Mouse (Mus musculus) v-Abl transformed pro-B cells (cell line): Measurements from ENCODE around the gene Chp2.

Experiments used
- in situ Hi-C, 2 experiments: fragments of 400-800 bp; cut with MboI; formaldehyde crosslinking; loops; one replicate each; pipeline ENCODE4 v1.15.1; 2025; ENCODE audit not compliant: unreplicated experiment in 2 of 2

Gene Chp2

GRCm38 (mm10) chr7:122219315-122219801, at the start of gene Chp2:
Chp2 (plus strand) TSS chr7:122219496.
- in situ Hi-C loops = loop anchor here in 1 of 2 experiments (25.0 kb wide), 2 partner anchors 418 to 1243 kb away; partner anchors contain the start of gene Aqp8

DNA sequence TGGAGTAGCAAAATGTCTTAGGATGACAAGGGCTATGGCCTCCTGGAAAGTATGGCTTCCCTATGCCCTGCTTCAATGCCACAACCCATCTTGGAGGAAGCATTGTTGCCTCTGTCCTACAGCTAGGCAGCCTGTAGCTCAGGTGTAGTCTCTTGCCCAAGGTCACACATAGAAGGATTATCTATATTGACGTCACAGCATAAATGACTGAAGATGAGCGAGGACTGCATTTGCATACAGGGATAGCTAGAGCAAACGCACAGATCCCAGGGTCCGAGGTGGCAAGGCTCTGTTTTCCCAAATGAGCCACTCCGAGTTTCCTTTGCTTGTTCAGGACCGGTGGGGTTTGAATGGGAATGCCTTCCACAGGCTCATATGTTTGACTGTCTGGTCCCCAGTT, 48.6 kb upstream of the Chp2 start:
- in situ Hi-C loops = no loop called here

DNA sequence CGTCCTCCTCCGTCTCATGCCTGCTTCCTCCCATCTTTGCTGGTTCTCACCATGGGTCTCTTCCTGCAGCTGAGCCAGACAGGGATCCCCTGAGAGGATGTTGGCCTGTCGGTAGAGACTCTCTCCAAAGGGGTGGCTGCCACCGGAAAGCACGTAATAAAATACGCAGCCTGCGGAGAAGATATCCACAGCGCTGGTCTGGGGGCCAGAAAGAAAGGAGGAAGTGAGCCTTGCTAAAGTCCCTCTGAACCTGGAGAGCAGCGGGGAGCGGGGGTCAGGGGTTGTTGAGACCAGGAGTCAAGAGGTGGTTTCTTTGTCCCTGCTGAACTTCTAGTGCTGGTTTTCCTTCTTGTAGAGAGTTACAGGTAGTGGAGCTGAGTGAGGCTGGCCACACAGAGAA, 47.7 kb upstream of the Chp2 start:
- in situ Hi-C loops = no loop called here

DNA sequence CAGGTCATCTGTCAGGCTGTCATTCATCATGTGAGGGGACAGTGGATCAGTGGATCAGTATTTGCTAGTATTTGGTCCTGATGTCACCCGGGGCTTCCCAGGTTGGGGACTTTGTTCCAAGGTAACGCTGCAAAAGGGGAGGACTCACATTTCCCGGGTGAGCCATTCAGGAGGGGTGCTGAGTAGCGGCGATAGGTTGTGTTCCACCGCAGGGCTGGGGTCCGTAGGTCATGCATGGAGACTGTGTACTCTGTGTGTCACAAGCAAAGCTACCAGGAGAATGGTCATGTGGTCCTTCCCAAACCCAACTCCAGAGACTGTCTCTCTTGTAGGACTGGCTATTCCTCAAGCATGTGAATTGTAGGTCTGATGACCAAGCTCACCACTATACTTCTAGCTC, 38.6 kb upstream of the Chp2 start:
- in situ Hi-C loops = loop anchor here (25.0 kb wide), 1 partner anchor 443 kb away; the partner anchor contains the start of gene Scnn1g (in 2 of the 2)

DNA sequence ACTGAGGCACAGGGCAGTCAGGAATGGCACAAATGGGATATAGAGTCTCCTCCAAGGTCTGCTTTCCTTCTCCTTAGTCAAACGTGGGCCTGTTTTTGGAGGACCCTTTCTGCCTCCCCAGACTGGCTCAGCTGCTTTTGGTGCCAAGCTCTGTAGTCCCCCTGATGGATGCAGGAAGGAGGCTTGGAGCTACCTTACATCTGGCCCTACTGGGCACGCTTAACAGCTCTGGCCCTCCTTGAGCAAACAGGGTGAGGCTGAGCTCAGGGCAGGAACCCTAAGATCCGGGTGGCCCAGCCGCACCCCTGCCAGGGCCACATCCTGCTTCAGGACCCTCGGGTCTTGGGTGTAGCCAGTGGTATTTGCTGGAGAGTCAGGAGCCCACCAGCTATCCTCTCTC, 34.7 kb upstream of the Chp2 start:
- in situ Hi-C loops = loop anchor here (25.0 kb wide), 1 partner anchor 447 kb away; the partner anchor contains the start of gene Scnn1g (in 2 of the 2)

DNA sequence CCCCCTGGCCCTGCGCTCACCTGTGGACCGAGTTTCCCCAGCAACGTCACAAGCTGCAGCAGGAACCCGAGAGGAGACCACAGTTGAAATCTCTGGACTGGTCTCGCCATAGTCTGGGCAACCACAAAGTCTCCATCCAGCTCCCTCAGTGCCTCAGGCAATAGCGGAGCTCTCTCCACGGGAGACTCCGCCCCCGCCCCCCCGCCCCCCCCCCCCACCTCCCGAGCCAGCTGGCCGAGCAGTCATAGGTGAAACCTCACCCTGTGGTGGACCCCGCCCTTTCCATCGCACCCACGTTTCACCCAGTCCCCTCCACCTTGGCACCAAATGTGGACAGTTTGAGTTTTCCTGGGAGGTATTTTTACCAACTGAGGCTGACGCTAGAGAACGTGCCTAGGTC, 33.3 kb upstream of the Chp2 start, which contains the start of gene Ern2:
Ern2 (minus strand) TSS at position 165 of the 400 bp plus-strand sequence.
- in situ Hi-C loops = loop anchor here (25.0 kb wide), 1 partner anchor 449 kb away; the partner anchor contains the start of gene Scnn1g (in 2 of the 2)

DNA sequence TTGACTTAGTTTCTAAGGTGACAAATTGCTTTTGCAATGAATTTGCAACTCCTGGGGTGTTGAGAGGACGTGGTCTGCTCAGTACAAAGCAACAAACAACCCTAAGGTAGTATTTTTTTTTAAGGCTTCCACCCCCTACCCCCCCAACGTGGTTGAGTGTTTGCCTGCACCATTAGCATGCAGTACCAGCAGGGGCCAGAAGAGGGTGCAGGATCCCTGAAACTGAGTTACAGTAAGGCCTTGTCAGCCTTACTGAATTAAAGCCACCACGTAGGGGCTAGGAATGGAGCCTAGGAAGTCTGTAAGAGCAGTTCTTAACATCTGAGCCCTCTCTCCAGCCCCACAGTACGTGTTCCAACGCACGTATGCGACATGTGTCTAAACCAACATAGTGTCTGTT, 29.8 kb upstream of the Chp2 start:
- in situ Hi-C loops = loop anchor here (25.0 kb wide), 1 partner anchor 452 kb away; the partner anchor contains the start of gene Scnn1g (in 2 of the 2)

DNA sequence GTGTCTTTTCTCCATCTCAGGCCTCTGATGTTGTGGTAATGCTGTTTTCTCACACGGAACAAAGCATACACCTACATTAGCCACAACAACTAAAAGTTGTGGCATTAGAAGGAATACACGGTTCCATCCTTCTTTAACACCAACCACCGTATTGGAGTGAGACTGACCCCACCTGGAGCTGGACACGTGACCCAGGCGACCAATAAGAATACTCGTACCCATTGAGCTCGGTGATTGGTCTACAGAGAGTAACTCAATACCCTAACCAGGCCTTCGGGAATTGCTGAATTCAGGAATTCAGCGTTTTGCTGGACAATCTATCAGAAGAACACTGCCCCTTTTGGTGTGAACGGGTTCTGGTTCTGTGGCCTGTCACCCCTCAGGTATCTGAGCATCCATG, 28.2 kb upstream of the Chp2 start:
- in situ Hi-C loops = loop anchor here (10.0 to 25.0 kb wide), 3 partner anchors 96 to 734 kb away; partner anchors contain the start of gene Scnn1g (in 2 of the 2)

DNA sequence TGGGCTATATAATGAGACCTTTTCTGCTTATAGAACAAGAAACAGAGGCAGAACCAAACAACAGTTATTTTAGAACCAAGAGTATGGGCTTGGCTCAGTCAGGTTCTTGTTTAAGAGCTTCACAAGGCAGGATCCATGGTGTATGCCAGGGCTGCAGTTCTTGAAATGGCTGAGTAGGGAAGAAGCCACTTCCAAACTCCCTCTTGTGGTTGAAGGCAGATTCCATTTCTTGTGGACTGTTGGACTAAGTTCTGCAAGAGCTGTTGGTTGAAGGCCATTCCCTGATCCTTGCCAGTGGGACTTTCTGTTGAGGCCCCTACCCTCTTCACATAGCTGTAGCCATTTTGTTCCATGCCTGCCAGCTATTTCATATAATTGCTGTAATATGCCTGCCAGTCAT, 25.4 kb upstream of the Chp2 start:
- in situ Hi-C loops = loop anchor here (10.0 to 25.0 kb wide), 3 partner anchors 99 to 731 kb away; partner anchors contain the start of gene Scnn1g (in 2 of the 2)

DNA sequence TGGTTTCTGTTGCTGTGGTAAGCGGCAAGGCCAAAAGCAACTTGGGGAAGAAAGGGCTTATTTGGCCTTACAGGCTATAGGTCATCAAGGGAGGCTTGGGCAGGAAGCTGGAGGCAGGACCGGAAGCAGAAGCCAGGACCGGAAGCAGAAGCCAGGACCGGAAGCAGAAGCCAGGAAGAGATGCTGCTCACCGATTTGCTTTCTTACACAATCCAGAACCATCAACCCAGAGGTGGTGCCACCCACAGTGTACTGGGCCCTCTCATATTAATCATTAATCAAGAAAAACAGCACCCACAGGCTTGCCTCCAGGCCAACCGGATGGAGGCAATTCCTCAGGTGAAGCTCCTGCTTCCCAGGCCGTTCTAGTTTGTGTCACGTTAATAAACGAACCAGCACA, 22.5 kb upstream of the Chp2 start:
- in situ Hi-C loops = loop anchor here (10.0 to 25.0 kb wide), 3 partner anchors 102 to 728 kb away; partner anchors contain the start of gene Scnn1g (in 2 of the 2)

GRCm38 (mm10) chr7:122197306-122197705, 22.0 kb upstream of the Chp2 start:
- in situ Hi-C loops = loop anchor here (10.0 to 25.0 kb wide), 3 partner anchors 103 to 727 kb away; partner anchors contain the start of gene Scnn1g (in 2 of the 2)

GRCm38 (mm10) chr7:122199296-122199695, 20.0 kb upstream of the Chp2 start:
- in situ Hi-C loops = loop anchor here (10.0 to 25.0 kb wide), 3 partner anchors 104 to 726 kb away; partner anchors contain the start of gene Scnn1g (in 2 of the 2)

GRCm38 (mm10) chr7:122203936-122204335, 15.4 kb upstream of the Chp2 start:
- in situ Hi-C loops = loop anchor here in 1 of 2 experiments (25.0 kb wide), 2 partner anchors 433 to 1258 kb away; partner anchors contain the start of gene Aqp8

GRCm38 (mm10) chr7:122206121-122206520, 13.2 kb upstream of the Chp2 start:
- in situ Hi-C loops = loop anchor here in 1 of 2 experiments (25.0 kb wide), 2 partner anchors 431 to 1256 kb away; partner anchors contain the start of gene Aqp8

DNA sequence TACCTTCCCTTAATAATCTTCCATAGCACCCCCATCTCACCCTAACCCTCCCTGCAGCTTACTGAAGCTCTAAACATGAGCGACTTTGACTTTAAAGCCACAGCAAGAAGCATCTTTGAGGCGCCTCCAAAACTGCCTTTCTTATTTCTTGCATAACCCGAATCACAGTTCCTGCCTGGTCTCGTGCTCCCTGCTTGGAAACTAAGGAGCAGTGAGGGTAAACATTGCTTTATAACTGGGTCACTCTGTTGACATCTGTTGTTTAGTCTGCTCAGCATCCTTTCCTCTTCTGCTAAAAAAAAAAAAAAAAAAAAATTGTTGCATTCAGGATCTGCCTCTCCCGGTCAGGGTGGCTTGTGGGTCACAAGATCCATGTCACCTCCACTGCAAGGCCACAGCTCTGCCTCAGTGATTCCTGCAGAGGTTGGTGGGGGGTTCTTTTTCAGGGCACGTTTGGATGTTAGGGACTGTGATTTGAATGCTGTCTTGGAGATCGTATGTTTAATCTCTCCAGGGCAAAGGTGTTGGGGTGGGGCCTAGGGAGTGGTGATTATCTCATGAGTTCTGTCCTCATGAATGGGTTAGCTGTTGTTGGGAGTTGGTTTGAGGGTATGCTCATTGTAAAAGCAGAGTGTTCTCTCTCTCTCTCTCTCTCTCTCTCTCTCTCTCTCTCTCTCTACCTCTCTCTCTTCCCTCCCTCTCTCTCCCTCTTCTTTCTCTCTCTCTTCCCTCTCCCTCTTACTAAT, 10.8 kb upstream of the Chp2 start:
- in situ Hi-C loops = loop anchor here in 1 of 2 experiments (25.0 kb wide), 2 partner anchors 429 to 1254 kb away; partner anchors contain the start of gene Aqp8

GRCm38 (mm10) chr7:122226020-122226742, 6.9 kb downstream of the Chp2 start:
- in situ Hi-C loops = loop anchor here in 1 of 2 experiments (25.0 kb wide), 1 partner anchor 1236 kb away; the partner anchor contains the start of gene Aqp8

DNA sequence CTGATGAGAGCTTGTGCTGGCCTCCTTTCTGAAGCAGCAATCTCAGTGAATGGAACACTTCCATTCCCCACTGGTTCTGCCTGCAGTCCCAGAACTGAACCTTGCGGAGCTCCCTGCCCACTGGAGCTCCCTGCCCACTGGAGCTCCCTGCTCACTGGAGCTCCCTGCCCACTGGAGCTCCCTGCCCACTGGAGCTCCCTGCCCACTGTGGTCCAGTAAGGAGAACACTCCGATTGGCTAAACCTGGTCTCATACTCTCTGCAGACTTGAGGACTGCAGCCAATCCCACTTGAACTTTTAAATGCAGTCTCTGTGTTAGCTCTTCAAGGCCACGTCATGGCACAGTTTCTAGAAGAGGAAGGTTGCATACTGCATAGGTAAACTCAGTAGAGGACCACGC, 7.4 kb downstream of the Chp2 start:
- in situ Hi-C loops = loop anchor here in 1 of 2 experiments (25.0 kb wide), 1 partner anchor 1236 kb away; the partner anchor contains the start of gene Aqp8

GRCm38 (mm10) chr7:122229306-122229705, 10.0 kb downstream of the Chp2 start:
- in situ Hi-C loops = loop anchor here in 1 of 2 experiments (25.0 kb wide), 1 partner anchor 1233 kb away; the partner anchor contains the start of gene Aqp8

DNA sequence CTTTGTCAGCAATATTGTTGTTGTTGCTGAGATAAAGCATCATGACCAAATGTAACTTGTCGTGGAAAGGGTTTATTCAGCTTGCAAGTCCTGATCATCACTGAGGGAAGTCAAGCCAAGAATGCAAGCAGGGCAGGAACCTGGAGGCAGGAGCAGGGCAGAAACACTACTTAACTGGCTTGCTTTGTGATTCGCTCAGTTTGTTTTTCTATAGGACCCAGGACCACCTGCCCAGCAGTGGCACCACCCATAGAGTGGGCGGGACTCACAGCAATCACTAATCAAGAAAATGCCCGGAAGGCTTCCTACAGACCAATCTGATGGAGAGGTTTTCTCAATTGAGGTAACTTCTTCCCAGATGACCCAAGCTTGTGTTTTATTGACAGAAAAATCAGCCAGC, 10.6 kb downstream of the Chp2 start:
- in situ Hi-C loops = loop anchor here in 1 of 2 experiments (25.0 kb wide), 1 partner anchor 1232 kb away; the partner anchor contains the start of gene Aqp8

GRCm38 (mm10) chr7:122230866-122231265, 11.6 kb downstream of the Chp2 start:
- in situ Hi-C loops = loop anchor here in 1 of 2 experiments (25.0 kb wide), 1 partner anchor 1231 kb away; the partner anchor contains the start of gene Aqp8
